Mouse (Mus musculus): ENCODE results near the gene St5.

Gene St5

GRCm38 (mm10) chr7:109609565-109610345 is 93.7 kb downstream of the St5 start:
- DNase-seq (ENCODE audit: low spot score in 2 of 2): no peak

- DNase-seq (ENCODE audit: low spot score in 2 of 2): no peak
These were observed 94.6 kb downstream of the St5 start for GRCm38 (mm10) chr7:109608831-109609230.

- DNase-seq (ENCODE audit: low spot score in 2 of 2): no peak
These were observed 96.3 kb downstream of the St5 start for GRCm38 (mm10) chr7:109606994-109607610.

- DNase-seq (ENCODE audit: low spot score in 2 of 2): no peak
These were observed 100.8 kb downstream of the St5 start for GRCm38 (mm10) chr7:109602562-109602961.

GRCm38 (mm10) chr7:109602022-109602421 is 101.4 kb downstream of the St5 start:
- DNase-seq (ENCODE audit: low spot score in 2 of 2): no peak

GRCm38 (mm10) chr7:109600702-109601101 is 102.7 kb downstream of the St5 start:
- DNase-seq (ENCODE audit: low spot score in 2 of 2): no peak

- no peak for DNase-seq (ENCODE audit: low spot score in 2 of 2)
These were observed 103.4 kb downstream of the St5 start for GRCm38 (mm10) chr7:109599998-109600397.

GRCm38 (mm10) chr7:109594845-109595531 is 108.4 kb downstream of the St5 start:
- no peak for DNase-seq (ENCODE audit: low spot score in 2 of 2)

GRCm38 (mm10) chr7:109593992-109594391 is 109.4 kb downstream of the St5 start:
- DNase-seq (ENCODE audit: low spot score in 2 of 2): no peak

- no peak for DNase-seq (ENCODE audit: low spot score in 2 of 2)
These were observed 111.2 kb downstream of the St5 start for GRCm38 (mm10) chr7:109592184-109592583.

- no peak for DNase-seq (ENCODE audit: low spot score in 2 of 2)
These were observed 112.8 kb downstream of the St5 start for GRCm38 (mm10) chr7:109590576-109590975.

- DNase-seq (ENCODE audit: low spot score in 2 of 2): no peak
These were observed 114.4 kb downstream of the St5 start for GRCm38 (mm10) chr7:109588990-109589389.

GRCm38 (mm10) chr7:109588145-109588544 is 115.3 kb downstream of the St5 start:
- no peak for DNase-seq (ENCODE audit: low spot score in 2 of 2)

GRCm38 (mm10) chr7:109584467-109584866 is 118.9 kb downstream of the St5 start:
- no peak for DNase-seq (ENCODE audit: low spot score in 2 of 2)

- DNase-seq (ENCODE audit: low spot score in 2 of 2): no peak
These were observed 122.9 kb downstream of the St5 start for GRCm38 (mm10) chr7:109580489-109580888.

GRCm38 (mm10) chr7:109579585-109580307 is 123.7 kb downstream of the St5 start:
- DNase-seq (ENCODE audit: low spot score in 2 of 2): no peak

GRCm38 (mm10) chr7:109578880-109579584 is 124.4 kb downstream of the St5 start:
- DNase-seq (ENCODE audit: low spot score in 2 of 2): no peak

GRCm38 (mm10) chr7:109576321-109577314 is 126.8 kb downstream of the St5 start:
- peak in 1 of 2 experiments; percentile 24 for DNase-seq (ENCODE audit: low spot score in 2 of 2)

- no peak for DNase-seq (ENCODE audit: low spot score in 2 of 2)
These were observed 129.2 kb downstream of the St5 start for GRCm38 (mm10) chr7:109574166-109574565.

GRCm38 (mm10) chr7:109568391-109568892 is 135.0 kb downstream of the St5 start:
- no peak for DNase-seq (ENCODE audit: low spot score in 2 of 2)

All from frontal cortex, postnatal 14 days (tissue).